In genomic region chr2:7250314-7250713, GRCm38 (mm10) we compare ENCODE assay signal across 26 mouse cellular contexts.
"Had no signal": no experiment of that assay in that cellular context is flagged by ENCODE, and none has a peak within 500 bp of the region (broad histone marks: within the 10 kb centered on the region; RNA-seq: fewer than 3 reads in every experiment).

No protein-coding gene starts in this region.

- H3K4me2 ChIP-seq: heart, embryonic 12.5 days; hindbrain, embryonic 12.5 days; hindbrain, embryonic 14.5 days; kidney, embryonic 15.5 days; limb, embryonic 12.5 days; liver, embryonic 13.5 days; liver, embryonic 15.5 days had no signal

- H3K27ac ChIP-seq: heart, embryonic 10.5 days; hindbrain, embryonic 10.5 days; hindbrain, embryonic 12.5 days; hindbrain, embryonic 14.5 days; kidney, embryonic 15.5 days; kidney, postnatal 0 days; limb, embryonic 12.5 days; liver, embryonic 13.5 days; liver, embryonic 15.5 days had no signal

- H3K9ac ChIP-seq: forebrain, postnatal 0 days; heart, embryonic 12.5 days; hindbrain, embryonic 12.5 days; hindbrain, embryonic 14.5 days; kidney, embryonic 15.5 days; limb, embryonic 12.5 days; liver, embryonic 13.5 days; liver, embryonic 15.5 days; liver, postnatal 0 days had no signal

- H3K27me3 ChIP-seq: heart, embryonic 12.5 days; hindbrain, embryonic 12.5 days; kidney, embryonic 15.5 days; limb, embryonic 12.5 days; liver, embryonic 13.5 days; liver, embryonic 15.5 days had no signal

- H3K4me1 ChIP-seq: heart, embryonic 10.5 days; hindbrain, embryonic 10.5 days; hindbrain, embryonic 12.5 days; kidney, embryonic 15.5 days; liver, embryonic 13.5 days; liver, embryonic 15.5 days had no signal

- H3K9me3 ChIP-seq: heart, embryonic 10.5 days; heart, embryonic 12.5 days; hindbrain, embryonic 10.5 days; hindbrain, embryonic 12.5 days; kidney, embryonic 15.5 days; limb, embryonic 12.5 days; liver, embryonic 13.5 days; liver, embryonic 15.5 days had no signal

- H3K4me3 ChIP-seq: heart, embryonic 10.5 days; heart, embryonic 12.5 days; hindbrain, embryonic 10.5 days; hindbrain, embryonic 12.5 days; kidney, embryonic 15.5 days; limb, embryonic 12.5 days; liver, embryonic 13.5 days; liver, embryonic 15.5 days had no signal

- DNase-seq: forebrain, postnatal 0 days; gastrocnemius, postnatal 10 days; gastrocnemius, postnatal 25 days; heart, adult 18-20 months; heart, postnatal 10 days; heart, postnatal 4 days; kidney, adult 11 months; kidney, adult 2 months; kidney, adult 9 months; kidney, postnatal 14 days; kidney, postnatal 36 days; layer of hippocampus, postnatal 36 days; liver; liver, embryonic 13.5 days; liver, postnatal 0 days had no signal

- H3K36me3 ChIP-seq: heart, embryonic 10.5 days; heart, embryonic 12.5 days; hindbrain, embryonic 10.5 days; hindbrain, embryonic 12.5 days; kidney, embryonic 15.5 days; limb, embryonic 12.5 days; liver, embryonic 13.5 days; liver, embryonic 15.5 days had no signal

- ATAC-seq: forebrain, postnatal 0 days; hindbrain, embryonic 16.5 days; inflammation-experienced regulatory T-cells, adult 6 months; liver, postnatal 0 days had no signal
